Mouse (Mus musculus) liver, embryonic 14.5 days (tissue): ENCODE data around the gene Olfr1410. TPM values are rescaled to one million over a fixed set of nuclear protein-coding genes. Genes with fewer than 3 reads are reported as not detected.

ENCODE experiments used
- ATAC-seq: fragments of 200-750 bp; cut with Nextera tagmentation; 2 replicates; pipeline ENCODE4 v1.8.0; 2017; ENCODE audit warnings: moderate number of reproducible peaks, mild to moderate bottlenecking, moderate library complexity; ENCODE audit not compliant: insufficient read depth
- DNase-seq, 3 experiments: peaks; one replicate each; pipeline ENCODE4 v3.0.0-alpha.2; 2012 to 2013; ENCODE audit warnings: low read depth in 3 of 3, low spot score in 3 of 3
- H3K27ac ChIP-seq: fragments of 300-500 bp; sonication (generic); 2 replicates; pipeline ENCODE4 v1.5.1; 2014; ENCODE audit warnings: moderate library complexity, mild to moderate bottlenecking, control low read depth, inconsistent platforms
- H3K27me3 ChIP-seq: fragments of 300-500 bp; sonication (generic); 2 replicates; pipeline ENCODE4 v1.6.1; 2014; ENCODE audit warnings: mild to moderate bottlenecking, low read length, moderate library complexity; ENCODE audit not compliant: control insufficient read depth, insufficient read depth
- H3K36me3 ChIP-seq: fragments of 300-500 bp; sonication (generic); replicated peaks from 2 replicates; pipeline ENCODE4 v1.6.1; 2014; ENCODE audit warnings: low read depth; ENCODE audit not compliant: control insufficient read depth, insufficient read depth
- H3K4me1 ChIP-seq, 2 experiments: fragments of 200-500 bp in 1 of 2; fragments of 300-500 bp in 1 of 2; sonication (generic) in 1 of 2; replicated peaks; 2 replicates each; pipeline ENCODE4 v1.6.1; 2012 to 2014; ENCODE audit warnings: antibody characterized with exemption in 1 of 2, inconsistent platforms in 1 of 2, low read length in 1 of 2; ENCODE audit not compliant: control insufficient read depth in 2 of 2, insufficient read depth in 2 of 2
- H3K4me2 ChIP-seq: fragments of 300-500 bp; sonication (generic); 2 replicates; pipeline ENCODE4 v1.6.1; 2014; ENCODE audit warnings: low read depth, mild to moderate bottlenecking, control low read depth, moderate library complexity
- H3K4me3 ChIP-seq, 2 experiments: fragments of 200-500 bp in 1 of 2; fragments of 300-500 bp in 1 of 2; sonication (generic) in 1 of 2; 2 replicates each; pipeline ENCODE4 v1.5.1; 2012 to 2014; ENCODE audit warnings: low read depth in 2 of 2, low read length in 2 of 2, mild to moderate bottlenecking in 2 of 2, control low read depth in 1 of 2, inconsistent platforms in 1 of 2, moderate library complexity in 1 of 2; ENCODE audit not compliant: insufficient read depth in 1 of 2
- H3K9ac ChIP-seq: fragments of 300-500 bp; sonication (generic); replicated peaks from 2 replicates; pipeline ENCODE4 v1.6.1; 2014; ENCODE audit warnings: mild to moderate bottlenecking, control low read depth, moderate library complexity
- H3K9me3 ChIP-seq: fragments of 300-500 bp; sonication (generic); 2 replicates; pipeline ENCODE4 v1.6.1; 2016; ENCODE audit warnings: low read length, mixed read lengths; ENCODE audit not compliant: control insufficient read depth
- CTCF ChIP-seq: IDR thresholded peaks from 2 replicates; pipeline ENCODE4 v1.5.1; 2016; ENCODE audit warnings: antibody characterized with exemption, low read depth, control low read depth
- EP300 ChIP-seq: IDR thresholded peaks from 2 replicates; pipeline ENCODE4 v1.6.1; 2016; ENCODE audit warnings: antibody characterized with exemption, low read depth
- WGBS: fragments of 180-500 bp; shearing (Covaris S2); extraction: QIAGEN DNeasy Blood & Tissue Kit; methylation state at CpG from one replicate; pipeline ENCODE4 v1.1.7; 2014; ENCODE audit not compliant: insufficient replicate concordance; 5-methylcytosine and 5-hydroxymethylcytosine counted together
- polyA plus RNA-seq, 2 experiments: library from polyadenylated mRNA; depleted of rRNA in 1 of 2; stranded (reverse) in 1 of 2; unstranded in 1 of 2; fragments of >200 nt; fragmentation: Nextera tagmentation in 1 of 2; extraction: Ambion mirVana in 1 of 2; gene quantifications; 2 replicates each; pipeline versions ENCODE4 v1.2.1 to v1.2.3; 2012 to 2014

The Olfr1410 gene
- polyA plus RNA-seq, 2 experiments = not detected

DNA sequence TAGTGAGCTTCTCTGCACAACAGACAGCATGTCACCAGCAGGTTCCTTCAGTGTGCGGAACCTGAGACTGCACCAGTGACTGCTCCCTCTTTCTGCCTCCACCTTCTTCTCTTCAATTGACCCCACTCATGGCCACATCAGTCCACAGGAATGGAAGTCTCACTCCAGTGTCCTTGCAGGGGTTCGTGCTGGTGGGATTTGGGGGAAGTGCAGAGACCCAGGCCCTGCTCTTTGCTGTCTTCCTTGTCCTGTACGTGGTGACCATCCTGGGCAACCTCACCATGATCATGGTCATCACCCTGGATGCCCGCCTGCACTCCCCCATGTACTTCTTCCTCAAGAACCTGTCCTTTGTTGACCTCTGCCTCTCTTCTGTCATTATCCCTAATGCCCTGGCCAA lies 2.1 kb downstream of the Olfr1410 start:
- no peak for TF ChIP-seq CTCF
- TF ChIP-seq EP300 = no peak
- H3K9me3 ChIP-seq = no peaks in the 10 kb centered on the region
- no peaks in the 10 kb centered on the region for H3K36me3 ChIP-seq
- no peak overlapping the region for H3K9ac ChIP-seq
- H3K4me3 ChIP-seq = no peak overlapping the region
- no peak for ATAC-seq
- H3K27me3 ChIP-seq = no peaks in the 10 kb centered on the region
- H3K4me1 ChIP-seq = no peaks in the 10 kb centered on the region
- no peak overlapping the region for H3K4me2 ChIP-seq
- WGBS = 43% methylated on average over 4 of the region's 4 CpGs
- no peak for DNase-seq
- H3K27ac ChIP-seq = no peak overlapping the region

DNA sequence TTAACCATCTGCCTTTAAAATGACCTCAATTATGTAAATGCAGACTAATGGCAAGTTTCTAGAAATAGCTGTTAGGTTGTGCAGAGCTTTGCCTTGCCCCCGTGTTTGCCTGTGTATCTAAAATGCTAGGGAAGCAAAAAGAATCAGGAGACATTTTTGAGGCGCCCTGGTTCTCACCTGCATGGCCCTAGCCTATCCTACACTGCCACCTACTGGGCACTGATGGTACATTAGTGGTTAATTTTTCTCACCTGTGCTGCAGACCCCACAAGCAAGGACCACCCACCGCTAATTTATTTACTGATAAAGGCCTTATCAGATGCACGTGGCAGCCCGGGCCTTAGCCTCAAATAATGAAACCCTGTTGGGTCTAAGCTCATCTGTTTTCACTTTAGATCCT lies 5.4 kb downstream of the Olfr1410 start:
- ATAC-seq (no peak), DNase-seq (peak in 1 of 3 experiments; percentile 2)
- no peaks in the 10 kb centered on the region for H3K27me3 ChIP-seq
- H3K9ac ChIP-seq = no peak overlapping the region
- 5% methylated on average over 5 of the region's 5 CpGs for WGBS
- H3K4me3 ChIP-seq = no peak overlapping the region
- no peaks in the 10 kb centered on the region for H3K9me3 ChIP-seq
- H3K4me1 ChIP-seq = no peaks in the 10 kb centered on the region
- no peak overlapping the region for H3K4me2 ChIP-seq
- TF ChIP-seq EP300 (no peak), CTCF (peak; percentile 78)
- H3K36me3 ChIP-seq = no peaks in the 10 kb centered on the region
- H3K27ac ChIP-seq = no peak overlapping the region

DNA sequence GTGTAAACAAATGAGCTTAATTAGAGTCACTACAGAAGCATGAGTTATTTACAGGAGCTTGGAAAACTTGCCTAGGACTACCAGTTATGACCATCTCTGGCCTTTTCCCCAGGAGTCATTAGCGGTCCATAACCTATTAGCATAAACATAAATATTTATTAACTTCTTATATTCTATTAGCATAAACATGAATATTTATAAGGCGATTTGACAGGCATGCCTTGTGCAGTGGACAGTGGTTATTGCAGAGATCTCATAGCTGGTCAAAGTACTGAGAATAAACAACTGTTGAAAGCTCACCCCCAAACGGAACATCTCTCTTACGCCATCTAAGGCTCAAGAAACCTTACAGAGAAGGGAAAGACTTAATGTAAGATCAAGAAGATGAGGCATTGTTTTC lies 7.6 kb downstream of the Olfr1410 start:
- Histone ChIP-seq H3K4me3 (no peak overlapping the region), H3K9me3 (no peaks in the 10 kb centered on the region), H3K4me2 (no peak overlapping the region), H3K27ac (no peak overlapping the region), H3K9ac (no peak overlapping the region), H3K4me1 (no peaks in the 10 kb centered on the region), H3K36me3 (no peaks in the 10 kb centered on the region), H3K27me3 (no peaks in the 10 kb centered on the region)
- no peak for ATAC-seq
- 38% methylated on average over 4 of the region's 4 CpGs for WGBS
- no peak for DNase-seq
- no peak for TF ChIP-seq CTCF
- TF ChIP-seq EP300 = no peak

DNA sequence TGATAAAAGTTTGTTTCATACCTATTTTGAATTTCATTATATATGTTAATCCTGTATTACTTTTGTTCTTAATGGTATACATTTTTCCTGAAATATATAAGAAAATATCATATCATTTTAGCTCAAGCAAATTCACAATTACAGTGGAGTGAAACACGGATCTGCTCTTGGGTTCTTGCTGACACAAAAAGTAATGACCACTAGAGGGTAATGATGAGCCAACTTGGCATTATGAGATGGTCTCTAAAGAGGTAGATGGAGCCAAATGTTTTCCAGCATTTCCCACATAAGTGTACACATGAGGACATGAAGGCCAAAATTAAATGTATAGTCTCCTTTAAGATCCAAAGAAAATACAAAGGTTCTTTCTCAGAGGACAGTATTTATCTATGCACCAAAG lies 8.9 kb downstream of the Olfr1410 start:
- 4% methylated on average over 1 of the region's 1 CpGs for WGBS
- DNase-seq = no peak

DNA sequence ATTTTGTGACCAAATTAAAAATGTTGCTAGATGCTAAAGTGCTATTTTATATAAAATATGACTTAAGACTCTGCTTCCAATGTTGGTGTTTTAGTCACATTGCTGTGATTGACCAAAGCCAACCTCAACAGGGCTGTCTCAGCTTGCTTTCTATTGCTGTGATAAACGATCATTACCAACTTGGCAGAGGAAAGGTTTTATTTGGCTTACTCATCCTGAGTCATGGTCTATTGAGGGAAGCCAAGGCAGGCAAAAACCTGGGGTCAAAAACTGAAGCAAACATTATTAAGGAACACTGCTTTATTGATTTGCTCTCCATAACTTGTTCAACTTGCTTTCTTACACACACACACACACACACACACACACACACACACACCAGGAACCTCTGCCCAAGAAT lies 10.5 kb downstream of the Olfr1410 start:
- no peak for TF ChIP-seq CTCF
- no peak for TF ChIP-seq EP300

More for the DNA sequence above, 8.9 kb downstream of the Olfr1410 start:
- Histone ChIP-seq H3K4me1 (no peaks in the 10 kb centered on the region), H3K9ac (no peak overlapping the region), H3K36me3 (no peaks in the 10 kb centered on the region), H3K4me3 (no peak overlapping the region), H3K4me2 (no peak overlapping the region), H3K27me3 (no peaks in the 10 kb centered on the region), H3K9me3 (no peaks in the 10 kb centered on the region), H3K27ac (no peak overlapping the region)
- no peak for ATAC-seq
- TF ChIP-seq EP300 = no peak
- TF ChIP-seq CTCF = peak; percentile 23; the same call in 1 of the 2 replicates

More for the DNA sequence above, 10.5 kb downstream of the Olfr1410 start:
- no peak overlapping the region for H3K27ac ChIP-seq
- WGBS = 26% methylated on average over 1 of the region's 1 CpGs
- ATAC-seq (no peak), DNase-seq (no peak)
- no peaks in the 10 kb centered on the region for H3K27me3 ChIP-seq
- no peak overlapping the region for H3K4me3 ChIP-seq
- H3K9me3 ChIP-seq = no peaks in the 10 kb centered on the region
- H3K4me2 ChIP-seq = no peak overlapping the region
- H3K36me3 ChIP-seq = no peaks in the 10 kb centered on the region
- no peaks in the 10 kb centered on the region for H3K4me1 ChIP-seq
- no peak overlapping the region for H3K9ac ChIP-seq
